Mouse (Mus musculus) CH12.LX (cell line): Measurements from ENCODE around the gene Ric1. TPM values are rescaled to one million over a fixed set of nuclear protein-coding genes. Genes with fewer than 3 reads are reported as not detected.

ENCODE experiments used
- DNase-seq: peaks from one replicate; pipeline ENCODE4 v3.0.0-alpha.2; 2013; ENCODE audit errors: extremely low read depth
- H3K27ac ChIP-seq: 2 replicates; pipeline ENCODE4 v1.5.1; 2012; ENCODE audit warnings: low read depth, mild to moderate bottlenecking, control low read depth, moderate library complexity; ENCODE audit not compliant: insufficient read depth
- H3K27me3 ChIP-seq: replicated peaks from 2 replicates; pipeline ENCODE3; 2012; ENCODE audit warnings: inconsistent platforms
- H3K36me3 ChIP-seq, 2 experiments: replicated peaks in 1 of 2; 2 replicates each; pipeline versions ENCODE3 to v1.6.1; 2012; ENCODE audit warnings: inconsistent platforms in 1 of 2, low read length in 1 of 2, mild to moderate bottlenecking in 1 of 2, mixed read lengths in 1 of 2, moderate library complexity in 1 of 2; ENCODE audit not compliant: control insufficient read depth in 1 of 2, insufficient read depth in 1 of 2
- H3K4me1 ChIP-seq, 2 experiments: 2 replicates each; pipeline ENCODE4 v1.6.1; 2012; ENCODE audit warnings: inconsistent platforms in 1 of 2, moderate library complexity in 1 of 2; ENCODE audit not compliant: insufficient read depth in 2 of 2, control insufficient read depth in 1 of 2
- H3K4me2 ChIP-seq: 2 replicates; pipeline ENCODE4 v1.6.1; 2012; ENCODE audit warnings: low read depth, mild to moderate bottlenecking, control low read depth; ENCODE audit not compliant: poor library complexity, insufficient read depth, severe bottlenecking
- H3K4me3 ChIP-seq, 3 experiments: fragments of 150-350 bp in 1 of 3; sonication (generic) in 1 of 3; replicated peaks in 1 of 3; 2 replicates each; pipeline versions ENCODE3 to v1.5.1; 2011 to 2012; ENCODE audit warnings: low read depth in 2 of 3, low read length in 2 of 3, mild to moderate bottlenecking in 2 of 3, moderate library complexity in 2 of 3, control low read depth in 1 of 3, improper control_type of control experiment in 1 of 3, inconsistent platforms in 1 of 3, mixed read lengths in 1 of 3; ENCODE audit not compliant: poor library complexity in 1 of 3
- H3K79me2 ChIP-seq: replicated peaks from 2 replicates; pipeline ENCODE4 v1.6.1; 2012; ENCODE audit warnings: mild to moderate bottlenecking, moderate library complexity; ENCODE audit not compliant: control insufficient read depth, poor library complexity, insufficient read depth, severe bottlenecking; ENCODE audit errors: extremely low read depth
- H3K9ac ChIP-seq: 2 replicates; pipeline ENCODE4 v1.6.1; 2012; ENCODE audit warnings: low read depth, mild to moderate bottlenecking, control low read depth, moderate library complexity; ENCODE audit not compliant: insufficient read depth
- H3K9me3 ChIP-seq: replicated peaks from 2 replicates; pipeline ENCODE3; 2012; ENCODE audit warnings: low read length, inconsistent platforms, mixed read lengths
- BHLHE40 ChIP-seq: IDR thresholded peaks from 2 replicates; pipeline ENCODE4 v1.6.1; 2011; ENCODE audit warnings: mild to moderate bottlenecking, low read depth, low read length, improper control_type of control experiment
- CHD2 ChIP-seq: IDR thresholded peaks from 2 replicates; pipeline ENCODE4 v1.6.1; 2011; ENCODE audit warnings: low read length, improper control_type of control experiment
- ELF1 ChIP-seq: IDR thresholded peaks from 2 replicates; pipeline ENCODE4 v1.6.1; 2014; ENCODE audit warnings: low read depth, mild to moderate bottlenecking, inconsistent platforms, low read length, improper control_type of control experiment
- ETS1 ChIP-seq: conservative IDR thresholded peaks from 2 replicates; pipeline ENCODE4 v1.6.1; 2012; ENCODE audit warnings: low read depth, mild to moderate bottlenecking, inconsistent platforms, low read length, improper control_type of control experiment, moderate library complexity
- GABPA ChIP-seq: IDR thresholded peaks from 2 replicates; pipeline ENCODE4 v1.6.1; 2012; ENCODE audit warnings: low read depth, low read length, improper control_type of control experiment, inconsistent platforms; ENCODE audit not compliant: insufficient replicate concordance
- IRF4 ChIP-seq: IDR thresholded peaks from 2 replicates; pipeline ENCODE4 v1.6.1; 2014; ENCODE audit warnings: low read depth, mild to moderate bottlenecking, inconsistent platforms, low read length, improper control_type of control experiment
- MAFK ChIP-seq: IDR thresholded peaks from 2 replicates; pipeline ENCODE4 v1.6.1; 2011; ENCODE audit warnings: low read length, improper control_type of control experiment; ENCODE audit not compliant: insufficient replicate concordance
- MAZ ChIP-seq: IDR thresholded peaks from 2 replicates; pipeline ENCODE4 v1.6.1; 2012; ENCODE audit warnings: low read depth, mild to moderate bottlenecking, inconsistent platforms, low read length, improper control_type of control experiment, moderate library complexity
- MEF2A ChIP-seq: IDR thresholded peaks from 2 replicates; pipeline ENCODE4 v1.6.1; 2014; ENCODE audit warnings: low read depth, mild to moderate bottlenecking, inconsistent platforms, low read length, improper control_type of control experiment, borderline replicate concordance
- MXI1 ChIP-seq: IDR thresholded peaks from 2 replicates; pipeline ENCODE4 v1.6.1; 2011; ENCODE audit warnings: mild to moderate bottlenecking, low read depth, low read length, improper control_type of control experiment
- MYC ChIP-seq: IDR thresholded peaks from 2 replicates; pipeline ENCODE4 v1.6.1; 2011; ENCODE audit warnings: low read depth, mild to moderate bottlenecking, improper control_type of control experiment, low read length
- NELFE ChIP-seq: IDR thresholded peaks from 2 replicates; pipeline ENCODE4 v1.6.1; 2011; ENCODE audit warnings: low read depth, low read length, improper control_type of control experiment
- NRF1 ChIP-seq: IDR thresholded peaks from 2 replicates; pipeline ENCODE4 v1.6.1; 2014; ENCODE audit warnings: low read depth, mild to moderate bottlenecking, inconsistent platforms, low read length, improper control_type of control experiment, moderate library complexity
- PAX5 ChIP-seq: IDR thresholded peaks from 2 replicates; pipeline ENCODE4 v1.6.1; 2012; ENCODE audit warnings: low read length, inconsistent platforms, mixed read lengths
- POLR2AphosphoS2 ChIP-seq: IDR thresholded peaks from 2 replicates; pipeline ENCODE4 v1.6.1; 2011; ENCODE audit warnings: low read depth, low read length, improper control_type of control experiment
- TCF12 ChIP-seq: IDR thresholded peaks from 2 replicates; pipeline ENCODE4 v1.6.1; 2014; ENCODE audit warnings: low read depth, mild to moderate bottlenecking, inconsistent platforms, low read length, improper control_type of control experiment
- UBTF ChIP-seq: IDR thresholded peaks from 2 replicates; pipeline ENCODE4 v1.6.1; 2012; ENCODE audit warnings: low read depth, mild to moderate bottlenecking, inconsistent platforms, low read length, improper control_type of control experiment, moderate library complexity
- USF2 ChIP-seq: conservative IDR thresholded peaks from 2 replicates; pipeline ENCODE4 v1.6.1; 2011; ENCODE audit warnings: low read depth, low read length, improper control_type of control experiment
- dilution Hi-C: fragments of 300-500 bp; cut with MboI; formaldehyde crosslinking; loops from 2 replicates; pipeline ENCODE4 v1.14.3; 2020; ENCODE audit warnings: low sequenced_read_pairs; ENCODE audit not compliant: extremely low pct_unique_long_range_greater_than_20kb, extremely low pct_ligation_motif_present
- in situ Hi-C: fragments of 300-500 bp; cut with MboI; formaldehyde crosslinking; loops from 3 replicates; pipeline ENCODE4 v1.14.3; 2019; ENCODE audit warnings: low sequenced_read_pairs, low pct_ligation_motif_present, low pct_unique_long_range_greater_than_20kb, mixed read lengths
- polyA plus RNA-seq: library from polyadenylated mRNA; unstranded; fragments of >175 nt; gene quantifications from 2 replicates; pipeline ENCODE4 v1.2.1, GENCODE M21; 2012; ENCODE audit warnings: low read depth; ENCODE audit not compliant: insufficient read length
- total RNA-seq, 2 experiments: library from RNA; depleted of rRNA; stranded (reverse); fragments of 300-350 nt in 1 of 2; fragments of >200 nt in 1 of 2; gene quantifications; 2 replicates each; pipeline ENCODE4 v1.2.3; 2012 to 2014

Gene Ric1
- total and polyA plus RNA-seq, 3 experiments: 11.2 to 17.9 (median 16.3) TPM

GRCm38 (mm10) chr19:29488420-29488819 lies 33.7 kb upstream of the Ric1 start:
- peaks cover 17 to 64% of the 10 kb centered on the region in 2 experiments; a peak in 3 of 4 replicates for H3K4me1 ChIP-seq
- in situ Hi-C loops: no loop called here
- H3K9me3 ChIP-seq: no peaks in the 10 kb centered on the region
- H3K4me2 ChIP-seq: no peak overlapping the region
- no peaks in the 10 kb centered on the region for H3K36me3 ChIP-seq
- no peak overlapping the region for H3K9ac ChIP-seq
- H3K27me3 ChIP-seq: no peaks in the 10 kb centered on the region
- H3K79me2 ChIP-seq: no peaks in the 10 kb centered on the region
- dilution Hi-C loops: no loop called here
- no peak for TF ChIP-seq MAZ
- no peak for TF ChIP-seq ETS1
- no peak for TF ChIP-seq ELF1
- TF ChIP-seq TCF12: no peak
- no peak for TF ChIP-seq UBTF
- no peak for TF ChIP-seq MAFK
- TF ChIP-seq MEF2A: no peak
- no peak for TF ChIP-seq CHD2
- TF ChIP-seq, all 38 proteins: peak for 0
- Histone ChIP-seq H3K4me3 (no peak overlapping the region), H3K27ac (no peak overlapping the region)
- no peak for DNase-seq

- H3K9me3 ChIP-seq: no peaks in the 10 kb centered on the region
- H3K4me1 ChIP-seq: peaks cover 15 to 64% of the 10 kb centered on the region in 2 experiments; a peak in 3 of 4 replicates
- H3K4me2 ChIP-seq: no peak overlapping the region
- no peak overlapping the region for H3K4me3 ChIP-seq
- no peak overlapping the region for H3K9ac ChIP-seq
- no peaks in the 10 kb centered on the region for H3K79me2 ChIP-seq
- H3K36me3 ChIP-seq: no peaks in the 10 kb centered on the region
- no peak for TF ChIP-seq NELFE
- no peak for TF ChIP-seq BHLHE40
- no peak for TF ChIP-seq MAFK
- TF ChIP-seq MXI1: no peak
- no peak for TF ChIP-seq PAX5
- TF ChIP-seq GABPA: no peak
- TF ChIP-seq MYC: no peak
- TF ChIP-seq IRF4: no peak
- TF ChIP-seq USF2: no peak
- no peak for TF ChIP-seq MEF2A
- no peak for TF ChIP-seq ELF1
- no peak for TF ChIP-seq NRF1
- TF ChIP-seq POLR2AphosphoS2: no peak
- H3K27me3 ChIP-seq: no peaks in the 10 kb centered on the region
- H3K27ac ChIP-seq: no peak overlapping the region
- no peak for DNase-seq
- dilution Hi-C loops: no loop called here
- in situ Hi-C loops: loop anchor here (5.0 kb wide), 1 partner anchor 118 kb away; no protein-coding TSS in a partner anchor
These were observed 32.2 kb upstream of the Ric1 start for GRCm38 (mm10) chr19:29489785-29490284.
